Mouse (Mus musculus) cerebellum, adult 9-11 months (tissue): ENCODE data around the gene Unc80.
A peak's percentile ranks its signal among the peaks of the same experiment; 100 is the strongest.
"Not testable (repeated sequence)": the region's sequence is repeated elsewhere in the genome, so short reads cannot be mapped to it uniquely, and the experiment has no call there.

Experiments
- DNase-seq: peaks from one replicate; pipeline ENCODE4 v3.0.0; 2022

Gene Unc80

DNA sequence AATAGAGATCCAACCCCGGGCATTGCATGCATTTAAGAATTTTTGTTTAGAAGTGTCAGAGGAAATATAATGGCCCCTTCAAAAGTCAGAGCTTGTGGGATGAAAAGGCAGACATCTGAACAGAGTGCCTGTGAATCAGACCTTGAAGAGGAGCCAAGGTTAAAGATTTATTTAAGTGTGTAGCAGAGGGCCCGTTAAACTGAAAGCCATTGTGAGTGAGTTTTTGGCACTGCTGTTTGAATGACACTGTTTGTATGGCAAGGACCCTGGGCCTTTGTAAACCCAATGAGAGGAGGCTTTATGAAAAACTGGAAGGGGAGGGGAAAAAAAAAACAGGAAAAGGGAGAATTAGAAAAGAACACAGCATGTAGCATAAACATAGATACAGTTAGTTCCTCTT, 170.0 kb downstream of the Unc80 start:
- DNase-seq = no peak

DNA sequence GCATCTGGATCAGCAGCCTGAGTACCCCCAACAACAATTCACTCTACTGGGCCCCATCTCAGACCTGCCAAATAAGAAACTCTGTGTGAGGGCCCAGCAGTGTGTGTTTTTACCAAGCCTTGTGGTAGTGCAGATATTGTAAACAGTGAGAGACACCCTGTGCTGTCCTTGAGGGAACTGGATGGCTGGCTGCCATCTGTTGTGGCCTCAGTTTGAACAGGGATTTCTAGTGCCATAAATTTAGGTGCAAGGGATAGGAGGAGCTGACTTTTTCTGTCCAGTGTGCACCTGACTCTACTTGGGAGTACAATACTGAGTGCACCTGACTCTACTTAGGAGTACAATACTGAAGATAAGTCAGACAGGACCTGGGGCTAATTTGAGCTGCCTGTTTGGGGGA, 178.7 kb downstream of the Unc80 start:
- DNase-seq = no peak

DNA sequence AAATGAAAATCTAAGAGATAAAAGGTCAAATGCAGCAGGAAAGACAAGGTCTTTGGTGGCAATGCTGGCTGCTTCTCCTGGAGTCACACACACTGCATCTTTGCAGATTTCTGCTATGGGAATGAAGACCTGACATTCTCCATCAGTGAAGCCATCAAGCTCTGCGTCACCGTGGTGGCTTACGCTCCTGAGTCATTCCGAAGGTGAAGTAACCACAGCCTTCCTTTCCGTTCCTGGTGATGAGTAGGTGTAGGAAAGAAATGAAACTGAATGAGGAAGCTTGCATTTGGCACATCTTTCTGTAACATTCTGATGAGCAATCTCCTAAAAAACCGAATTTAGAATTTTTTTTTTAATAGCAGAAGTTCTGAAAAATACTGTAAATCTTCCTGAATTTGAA, 181.4 kb downstream of the Unc80 start:
- no peak for DNase-seq

DNA sequence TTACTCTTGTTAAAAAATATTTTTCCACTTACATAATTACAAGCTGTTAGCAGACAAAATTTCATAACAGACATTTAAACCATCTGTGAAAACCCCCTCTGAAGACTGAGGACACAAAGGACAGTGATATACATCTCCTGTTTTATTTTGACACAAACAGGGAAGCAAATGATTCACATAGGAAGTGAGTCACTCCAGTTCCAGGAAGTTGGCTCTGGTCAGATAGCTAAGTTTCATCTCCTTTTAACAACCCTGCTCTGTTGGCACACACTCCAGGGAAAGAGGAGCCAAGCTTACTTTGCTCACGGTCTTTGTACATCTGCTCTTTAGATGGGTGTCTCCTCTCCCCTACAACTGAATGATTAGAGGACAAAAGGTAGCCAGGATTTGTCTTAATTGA, 181.8 kb downstream of the Unc80 start:
- DNase-seq = no peak

DNA sequence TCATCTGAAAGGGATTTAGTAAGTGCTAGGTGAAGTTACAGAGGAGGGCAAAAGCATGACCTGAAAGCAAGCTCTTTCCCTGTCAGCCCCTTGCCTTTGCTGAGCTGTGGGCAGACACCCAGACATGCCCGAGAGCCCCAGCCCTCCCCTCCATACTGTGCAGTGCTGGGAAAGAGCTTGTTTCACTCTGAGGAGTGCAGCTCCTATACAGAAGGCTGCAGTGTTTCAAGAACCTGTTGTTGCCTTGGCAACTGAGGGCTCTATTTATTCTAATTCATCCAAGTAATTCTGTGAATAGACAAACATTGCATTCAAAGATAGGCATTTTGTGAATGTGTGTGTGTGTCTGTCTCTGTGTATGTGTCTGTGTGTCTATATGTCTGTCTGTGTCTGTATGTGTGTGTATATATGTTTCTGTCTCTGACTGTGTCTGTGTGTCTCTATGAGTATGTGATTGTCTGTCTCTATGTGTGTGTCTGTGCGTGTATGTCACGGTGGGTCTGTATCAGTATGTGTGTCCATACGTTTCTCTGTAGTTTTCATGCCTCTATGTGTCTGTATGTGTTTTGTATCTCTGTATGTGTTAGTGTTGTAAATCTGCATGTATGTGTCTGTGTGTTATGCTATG, 187.1 kb downstream of the Unc80 start:
- DNase-seq = no peak

DNA sequence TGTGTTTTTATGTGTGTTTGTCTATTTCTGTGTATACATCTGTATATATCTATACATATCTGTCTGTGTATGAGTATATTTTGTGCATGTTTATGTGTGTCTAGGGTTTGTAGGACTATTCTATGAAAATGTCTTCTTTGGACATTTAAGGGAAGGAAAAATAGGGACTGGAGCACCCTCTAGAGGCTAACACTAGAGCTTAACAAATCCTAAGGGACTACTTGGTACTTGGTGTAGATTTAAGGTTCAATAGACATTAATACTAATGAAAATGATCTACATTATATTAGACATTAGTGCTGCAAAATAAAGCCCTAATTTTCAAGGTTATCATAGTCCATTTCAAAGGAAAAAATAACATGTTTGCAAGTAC, 187.6 kb downstream of the Unc80 start:
- DNase-seq = no peak

DNA sequence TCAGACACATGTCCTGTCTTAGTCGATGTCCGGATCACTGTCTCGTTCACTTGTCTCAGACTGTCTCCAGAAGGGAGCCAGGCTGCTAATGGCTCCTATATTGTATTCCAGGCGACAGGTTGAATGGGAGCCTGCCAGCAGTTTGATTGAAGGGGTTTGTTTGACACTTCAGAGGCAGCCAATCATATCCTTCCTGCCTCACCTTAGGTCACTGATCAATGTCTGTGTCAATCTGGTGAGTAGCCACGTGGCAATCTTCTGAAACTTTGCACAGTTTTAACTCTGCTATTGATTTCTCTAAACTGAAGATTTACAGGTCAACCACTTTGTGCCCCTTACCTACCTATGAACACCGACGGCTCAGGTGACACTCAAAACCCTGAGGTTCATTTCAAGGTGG, 203.3 kb downstream of the Unc80 start:
- no peak for DNase-seq

DNA sequence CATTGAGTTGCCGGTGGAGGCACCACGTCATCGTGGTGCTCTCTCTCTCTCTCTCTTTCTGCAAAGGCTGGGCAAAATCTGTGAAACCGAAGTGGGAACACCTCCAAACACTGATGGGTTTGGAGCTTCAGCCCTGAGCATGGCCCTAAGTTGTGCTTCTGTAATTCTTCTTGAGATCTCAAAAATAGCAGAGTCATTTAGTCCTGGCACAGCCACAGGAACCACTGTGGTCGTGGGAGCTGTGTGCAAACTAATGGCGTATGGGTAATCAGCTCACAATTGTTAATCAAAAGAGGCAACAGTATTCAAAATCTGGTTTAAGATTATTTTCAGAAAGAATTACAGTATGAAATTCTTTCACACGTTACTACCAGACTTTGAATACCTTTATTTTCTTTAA, 204.6 kb downstream of the Unc80 start:
- DNase-seq = no peak

DNA sequence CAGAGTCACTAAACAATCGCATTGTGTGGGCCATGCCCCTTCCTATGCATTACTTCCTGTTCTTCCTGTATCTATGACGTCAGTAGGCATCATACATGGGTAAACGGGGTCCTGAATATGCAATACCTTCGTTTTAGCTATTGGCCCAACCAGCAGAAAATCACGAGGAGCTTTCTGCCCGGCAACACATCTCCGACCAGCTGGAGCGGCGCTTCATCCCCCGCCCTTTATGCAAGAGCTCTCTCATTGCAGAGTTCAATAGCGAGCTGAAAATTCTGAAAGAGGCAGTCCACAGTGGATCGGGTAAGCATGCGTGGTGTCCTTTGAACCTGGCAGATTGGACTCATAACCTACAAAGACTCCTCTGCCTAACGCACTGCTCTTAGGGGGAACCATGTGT, 209.8 kb downstream of the Unc80 start:
- DNase-seq = no peak

DNA sequence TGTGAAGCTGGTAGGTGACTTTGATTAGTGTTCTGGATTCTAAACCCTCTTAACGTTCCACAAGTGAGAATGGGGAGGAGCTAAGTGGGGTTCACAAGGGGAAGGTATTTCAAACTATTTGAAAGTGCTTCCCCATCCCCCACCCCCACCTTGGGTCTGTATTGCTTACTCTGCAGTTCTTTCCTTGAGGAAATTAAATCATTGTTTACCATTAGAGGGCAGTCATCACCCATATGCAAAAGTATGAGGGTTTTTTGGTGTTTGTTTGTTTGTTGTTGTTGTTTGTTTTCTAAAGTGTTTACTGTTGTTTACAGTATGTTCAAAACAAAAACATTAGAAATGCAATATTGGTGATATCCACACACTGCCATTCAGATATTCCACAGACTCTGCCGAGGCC, 210.5 kb downstream of the Unc80 start:
- no peak for DNase-seq

DNA sequence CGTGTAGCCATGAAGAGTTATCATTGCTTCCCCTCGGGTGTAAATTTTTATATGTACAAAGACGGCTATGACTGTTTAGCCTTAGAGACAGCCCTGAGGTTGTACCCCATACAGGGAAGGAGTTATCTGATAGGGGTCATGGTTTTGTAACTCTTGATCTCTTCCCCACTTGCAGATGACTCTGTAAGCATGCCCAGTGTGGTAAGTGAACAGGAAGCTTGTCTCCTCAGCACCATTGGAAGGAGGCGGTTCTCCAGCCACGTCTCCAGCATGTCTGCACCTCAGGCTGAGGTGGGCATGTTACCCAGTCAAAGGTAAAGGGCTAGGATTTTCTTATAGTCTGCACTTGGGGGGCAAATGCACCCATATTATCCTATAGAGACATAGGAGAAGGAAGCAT, 214.8 kb downstream of the Unc80 start:
- DNase-seq = no peak

DNA sequence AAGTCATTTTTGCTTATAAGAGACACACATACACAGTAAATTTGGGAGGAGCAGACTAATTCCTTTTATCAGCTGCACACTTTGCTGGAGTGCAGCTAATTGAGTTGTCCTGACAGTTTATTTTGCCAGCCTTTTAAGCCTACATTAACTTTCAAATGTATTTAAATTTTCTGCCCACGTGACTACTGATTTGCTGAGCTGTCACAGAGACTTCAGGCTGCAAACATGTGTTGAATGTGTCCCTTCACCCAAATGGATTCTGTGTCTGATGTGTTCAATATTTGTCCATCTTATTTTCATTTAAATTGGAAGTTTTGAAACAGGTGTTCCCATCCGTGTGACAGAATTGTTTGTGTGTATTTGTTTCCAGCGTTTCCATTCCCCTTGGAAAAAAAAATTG, 223.6 kb downstream of the Unc80 start:
- no peak for DNase-seq

DNA sequence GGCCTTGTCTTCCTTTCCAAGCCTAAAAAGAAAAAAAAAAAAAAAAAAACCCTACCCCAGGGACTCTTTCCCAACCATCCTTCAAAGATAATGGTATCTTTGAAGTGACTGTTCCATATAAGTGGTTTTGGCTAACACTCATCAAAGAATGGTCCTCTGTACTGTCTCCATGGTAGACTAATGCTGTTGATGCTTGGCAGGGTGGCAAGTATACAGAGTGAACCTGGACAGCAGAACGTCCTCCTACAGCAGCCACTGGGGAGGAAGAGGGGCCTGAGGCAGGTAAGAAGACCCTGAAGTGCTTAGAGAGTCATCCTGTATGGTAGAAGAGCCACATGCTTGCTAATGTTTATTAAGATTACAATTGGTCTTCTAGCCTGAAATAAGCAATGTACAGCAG, 224.1 kb downstream of the Unc80 start:
- DNase-seq = no peak

DNA sequence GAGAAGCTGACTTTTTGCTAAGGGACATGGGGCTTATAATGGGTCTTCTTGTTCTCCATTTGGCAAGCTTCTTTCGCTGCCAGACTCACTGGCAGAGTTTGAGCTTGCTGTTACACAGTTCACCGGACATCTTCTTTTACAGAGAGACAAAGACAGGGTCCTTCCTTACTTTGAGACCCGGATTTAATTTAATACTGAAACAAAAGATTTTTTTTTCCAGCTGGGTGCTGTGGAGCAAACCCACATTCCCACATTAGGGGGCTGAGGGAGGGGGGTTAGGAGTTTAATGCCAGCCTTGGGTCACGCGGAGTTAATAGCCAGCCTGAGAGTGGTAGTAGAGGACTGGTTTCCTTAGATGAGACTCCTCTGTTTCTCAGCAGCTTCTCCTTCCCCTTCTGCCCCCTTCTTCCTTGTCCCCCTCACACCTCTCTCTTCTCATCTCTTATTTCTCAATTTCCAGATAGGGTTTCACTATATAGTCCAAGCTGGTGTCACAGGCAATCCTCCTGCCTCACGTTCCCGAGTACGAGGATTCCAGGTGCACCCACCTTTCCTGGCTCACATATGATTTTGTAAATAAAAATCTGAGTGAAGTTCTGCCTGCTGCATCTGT, 224.7 kb downstream of the Unc80 start:
- DNase-seq = peak; percentile 7

DNA sequence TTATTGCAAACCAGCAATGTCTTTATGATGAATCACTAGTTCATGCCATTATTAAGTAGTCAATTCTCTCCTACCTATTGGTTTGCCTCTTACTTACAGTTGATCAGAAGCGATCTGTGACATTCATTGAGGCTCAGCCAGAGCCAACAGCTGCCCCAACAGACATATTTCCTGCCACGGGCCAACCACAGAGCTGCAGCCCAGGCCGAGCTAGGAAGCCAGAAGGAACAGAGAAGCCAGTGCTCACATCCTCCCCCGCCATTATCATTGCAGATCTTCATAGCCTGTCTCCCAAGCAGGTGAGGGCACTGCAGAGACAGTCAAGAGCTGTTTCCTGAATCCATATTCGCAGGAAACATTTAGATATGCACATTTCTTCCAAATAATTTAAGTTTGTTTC, 226.1 kb downstream of the Unc80 start:
- DNase-seq = no peak

DNA sequence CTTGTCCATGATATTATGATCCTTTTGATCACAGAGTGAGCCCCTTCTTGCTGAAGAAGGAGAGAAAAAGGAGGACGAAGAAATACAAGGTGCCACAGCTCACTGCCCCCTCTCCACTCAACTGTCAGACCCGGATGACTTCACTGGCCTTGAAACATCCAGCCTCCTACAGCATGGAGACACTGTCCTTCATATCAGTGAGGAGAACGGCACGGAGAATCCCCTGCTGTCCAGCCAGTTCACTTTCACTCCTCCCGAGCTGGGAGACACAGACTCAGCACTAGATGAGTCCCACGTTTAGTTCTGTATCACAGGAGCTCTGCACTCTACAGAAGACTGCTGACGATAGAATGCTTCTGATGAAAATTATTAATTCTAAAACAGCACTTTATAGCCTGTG, 227.1 kb downstream of the Unc80 start:
- DNase-seq = no peak

DNA sequence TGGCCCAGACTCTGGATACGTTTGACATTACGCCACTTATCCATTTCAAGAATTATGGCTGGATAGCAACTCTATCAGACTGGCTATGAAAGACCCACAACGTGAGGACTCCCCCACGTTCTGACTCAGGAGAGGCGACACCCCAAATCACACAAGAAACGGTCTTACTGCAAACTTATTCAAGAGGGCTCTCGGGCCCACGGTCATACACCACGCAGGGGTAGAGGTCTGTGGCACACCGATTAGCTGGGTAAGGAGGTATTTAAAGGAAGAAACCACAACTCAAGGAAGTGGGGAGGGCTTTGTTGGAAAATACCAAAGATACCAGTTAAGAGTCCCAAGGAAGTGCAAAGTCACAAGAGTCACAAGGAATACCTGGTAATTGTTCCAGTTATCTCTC, 231.5 kb downstream of the Unc80 start:
- DNase-seq = not testable (repeated sequence)

DNA sequence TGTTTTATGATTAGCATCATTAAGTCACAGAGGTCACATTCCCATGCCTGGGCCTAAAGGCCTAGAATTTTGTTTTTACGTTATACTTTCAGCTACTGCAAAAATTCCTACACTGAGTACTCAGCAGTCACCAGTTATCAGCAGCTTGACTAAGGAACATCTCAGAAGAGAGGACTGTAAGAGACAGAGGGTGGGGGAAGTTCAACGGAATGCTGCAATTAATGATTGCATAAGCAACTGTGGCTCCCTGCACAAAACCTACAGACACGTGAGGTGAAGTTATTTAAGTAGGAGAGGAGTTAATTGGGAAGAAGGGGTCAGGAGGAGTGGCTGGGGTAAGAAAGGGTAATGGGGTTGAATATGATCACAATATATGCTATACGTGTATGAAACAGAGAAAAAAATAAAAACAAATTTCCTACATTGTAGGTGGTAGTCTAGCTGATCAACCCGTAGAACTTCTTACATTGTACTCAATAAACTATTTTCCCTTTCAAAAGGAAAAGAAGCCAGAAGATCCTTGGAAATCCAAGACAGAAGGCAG, 232.1 kb downstream of the Unc80 start:
- DNase-seq = peak; percentile 15

DNA sequence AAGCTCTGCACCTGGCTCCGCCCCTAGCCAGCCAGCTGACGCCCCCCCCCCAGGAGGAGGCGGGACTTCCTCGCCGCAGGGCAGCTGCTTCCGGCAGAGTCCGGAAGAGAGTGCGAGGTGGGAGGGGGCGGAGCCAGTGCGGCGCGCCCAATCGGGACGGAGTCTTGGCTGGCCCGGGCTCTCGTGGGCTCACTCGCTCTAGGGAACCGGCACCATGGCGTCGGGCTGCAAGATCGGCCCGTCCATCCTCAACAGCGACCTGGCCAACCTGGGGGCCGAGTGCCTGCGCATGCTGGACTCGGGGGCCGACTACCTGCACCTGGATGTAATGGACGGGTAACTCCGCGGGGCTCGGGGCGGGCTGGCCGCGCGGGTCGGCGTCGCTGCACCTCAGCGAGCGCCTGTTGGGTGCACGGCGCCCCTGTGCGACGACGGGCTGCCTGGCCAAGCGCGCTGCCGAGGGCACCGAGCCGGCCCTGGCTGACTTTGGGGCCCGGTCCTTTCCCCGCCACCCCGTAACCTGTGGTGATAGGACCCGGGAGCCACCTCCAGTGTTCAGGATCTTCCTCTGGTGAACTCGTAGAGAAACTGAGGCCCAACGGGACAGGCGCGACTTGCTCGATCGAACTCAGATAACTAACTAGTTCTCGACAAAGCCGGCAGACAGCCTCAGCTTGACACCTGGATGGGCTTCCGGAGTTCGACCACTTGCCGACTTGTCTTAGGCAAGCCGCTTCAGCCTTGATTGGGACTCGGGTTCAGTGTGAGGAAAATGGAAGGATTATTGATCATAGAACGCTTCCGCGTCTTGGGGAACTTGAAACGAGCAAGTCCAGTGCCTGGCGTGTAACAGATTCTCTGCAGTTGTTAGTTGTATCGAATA, 232.8 kb downstream of the Unc80 start, which contains the start of gene Rpe:
Gene Rpe (plus strand): TSS at position 139 of the 883 bp plus-strand sequence.
- DNase-seq = peak; percentile 93

DNA sequence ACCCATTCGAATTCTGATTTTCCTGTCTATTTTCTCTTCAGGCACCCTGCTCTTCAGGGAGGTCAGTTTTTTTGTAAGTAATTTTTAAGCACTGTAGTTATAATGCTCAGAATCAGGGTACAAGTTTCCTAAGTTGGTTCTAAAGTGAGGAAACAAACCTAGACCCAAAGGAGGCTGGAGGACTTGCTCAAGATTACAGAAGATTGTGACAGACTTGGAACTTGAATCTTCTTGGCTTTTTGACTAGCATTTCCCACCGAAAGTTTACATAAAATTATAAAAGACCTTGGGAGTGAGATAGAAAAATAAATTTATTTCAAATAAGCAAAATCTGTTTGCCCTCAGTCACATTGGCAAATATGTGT, 233.4 kb downstream of the Unc80 start:
- no peak for DNase-seq

DNA sequence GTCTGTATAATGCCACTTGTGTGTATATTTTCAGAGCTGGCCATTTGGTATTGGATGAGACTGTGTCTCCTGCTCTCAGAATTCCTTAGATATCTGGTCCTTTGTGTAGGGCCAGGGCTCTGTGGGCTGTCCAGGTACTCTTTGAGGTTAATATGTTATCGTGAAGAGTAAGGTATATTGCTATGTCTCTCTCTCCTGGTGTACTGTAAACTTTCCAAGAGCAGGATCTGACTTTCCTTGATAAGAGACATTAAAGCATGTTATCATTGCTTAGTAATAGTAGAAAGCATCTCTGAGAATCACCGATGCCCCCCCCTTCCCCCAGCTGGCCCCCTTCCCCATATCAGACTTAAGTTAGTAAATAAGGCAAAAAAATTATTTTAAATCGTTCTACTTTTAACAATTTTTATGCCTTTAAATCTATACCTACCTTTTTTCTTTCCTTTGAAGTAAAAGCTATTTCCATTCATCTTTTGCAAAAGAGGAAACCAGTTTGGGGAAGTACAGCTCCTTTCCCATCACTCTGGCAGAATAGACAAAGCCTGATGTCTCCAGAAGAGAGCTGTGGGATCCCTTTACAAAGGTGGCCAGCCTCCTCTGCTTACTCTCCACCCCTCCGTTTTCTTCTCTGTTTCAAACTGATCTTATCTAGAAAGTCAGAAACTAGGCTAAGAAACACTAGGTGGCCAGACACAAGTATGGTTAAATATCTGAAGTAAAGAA, 234.6 kb downstream of the Unc80 start:
- no peak for DNase-seq

DNA sequence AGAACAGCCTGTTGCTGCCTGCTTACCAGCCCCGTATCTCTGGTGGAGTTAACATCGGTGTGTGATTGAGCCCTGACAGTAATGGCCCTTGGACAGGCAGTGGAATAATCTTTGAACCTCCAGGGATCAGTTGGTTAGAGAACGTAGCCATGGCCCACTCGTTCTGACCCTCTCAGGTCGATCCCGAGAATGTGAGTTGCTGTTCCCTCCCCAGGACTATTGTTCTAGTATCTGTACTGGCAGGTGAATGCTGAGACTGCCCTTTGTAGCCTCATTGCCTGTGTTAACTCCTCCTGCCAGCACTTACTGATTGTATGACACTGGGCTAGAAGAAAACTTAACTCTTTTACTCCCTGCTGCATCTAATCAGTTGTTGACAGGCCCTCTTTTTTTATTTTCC, 236.4 kb downstream of the Unc80 start:
- DNase-seq = no peak

DNA sequence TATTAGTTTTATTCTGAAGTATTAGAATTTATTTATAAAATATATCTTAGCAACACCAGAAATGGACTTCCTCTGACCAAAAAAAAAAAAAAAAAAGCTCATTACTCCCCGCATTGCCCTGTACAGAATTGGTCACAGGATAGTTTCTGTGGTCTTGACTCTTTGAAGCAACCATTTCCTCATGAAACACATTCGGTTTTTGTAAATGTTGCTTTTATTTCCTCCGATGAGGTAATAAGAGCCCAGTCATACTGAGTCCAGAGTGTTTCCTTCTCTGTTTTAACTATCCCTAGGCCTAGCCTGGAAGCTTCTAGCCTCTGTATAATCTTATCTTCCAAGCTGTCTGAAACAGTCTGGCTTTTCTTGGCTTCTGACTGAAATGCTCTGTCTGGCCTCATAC, 244.7 kb downstream of the Unc80 start:
- DNase-seq = no peak
